Mouse (Mus musculus): Measurements from ENCODE around the gene Palm2.

DNA sequence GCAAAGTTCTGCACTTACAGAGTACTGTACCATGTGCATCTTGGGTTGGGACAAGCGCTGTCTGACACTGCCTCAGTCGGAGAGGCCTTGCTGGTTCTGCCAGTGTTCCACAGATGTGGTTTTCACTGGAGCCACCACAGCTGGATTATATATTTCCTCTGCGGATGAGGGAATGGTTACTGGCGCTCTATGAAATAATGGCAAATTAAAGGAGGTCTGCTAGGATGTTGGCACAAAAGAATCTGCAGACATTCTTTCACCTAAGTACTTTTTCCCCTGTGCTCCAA lies 135.0 kb downstream of the Palm2 start:
- TF ChIP-seq CTCF (IDR thresholded peaks at IDR 0.05; ENCODE audit: extremely low read depth, insufficient read depth, insufficient read length, insufficient replicate concordance) (no peak), POLR2A (IDR thresholded peaks at IDR 0.05; ENCODE audit: low read depth, low read length) (no peak)

Data from spleen, adult 2 months (tissue).